Mouse (Mus musculus) R1 (cell line): ENCODE data around the gene Agt.

ENCODE experiments used
- DNase-seq: peaks from one replicate; pipeline ENCODE4 v3.0.0-alpha.2; 2018; ENCODE audit warnings: low read depth, low spot score

The Agt gene

DNA sequence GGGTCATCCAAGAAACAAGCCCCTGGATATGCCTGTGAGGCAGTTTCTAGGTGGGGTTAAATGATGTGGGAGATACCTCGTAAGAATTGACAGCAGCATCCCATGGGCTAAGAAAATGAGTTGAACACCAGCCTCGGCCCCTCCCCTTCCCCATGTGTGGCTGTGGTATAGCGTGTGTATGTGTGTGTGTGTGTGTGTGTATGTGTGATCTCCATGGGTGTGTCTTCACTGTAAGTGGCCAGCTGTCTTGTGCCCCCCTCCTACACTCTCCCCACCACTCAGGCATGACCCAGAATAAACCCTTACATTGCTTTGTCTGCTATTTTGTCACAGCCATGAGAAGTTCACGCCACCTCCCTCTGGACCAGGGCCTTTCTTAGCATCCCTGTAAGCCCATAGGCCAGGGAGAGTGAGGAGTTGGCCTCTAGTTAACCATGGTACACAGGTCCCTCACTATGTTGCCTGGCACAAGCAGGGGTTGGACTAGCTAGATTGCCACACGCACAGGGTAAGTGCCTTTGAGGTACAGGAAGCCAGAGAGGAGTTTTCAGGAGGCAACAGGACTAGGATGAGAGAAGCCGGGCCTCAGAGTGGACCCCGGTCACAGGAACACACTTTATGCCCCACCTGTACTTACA is 14.3 kb downstream of the Agt start:
- DNase-seq, result no peak

DNA sequence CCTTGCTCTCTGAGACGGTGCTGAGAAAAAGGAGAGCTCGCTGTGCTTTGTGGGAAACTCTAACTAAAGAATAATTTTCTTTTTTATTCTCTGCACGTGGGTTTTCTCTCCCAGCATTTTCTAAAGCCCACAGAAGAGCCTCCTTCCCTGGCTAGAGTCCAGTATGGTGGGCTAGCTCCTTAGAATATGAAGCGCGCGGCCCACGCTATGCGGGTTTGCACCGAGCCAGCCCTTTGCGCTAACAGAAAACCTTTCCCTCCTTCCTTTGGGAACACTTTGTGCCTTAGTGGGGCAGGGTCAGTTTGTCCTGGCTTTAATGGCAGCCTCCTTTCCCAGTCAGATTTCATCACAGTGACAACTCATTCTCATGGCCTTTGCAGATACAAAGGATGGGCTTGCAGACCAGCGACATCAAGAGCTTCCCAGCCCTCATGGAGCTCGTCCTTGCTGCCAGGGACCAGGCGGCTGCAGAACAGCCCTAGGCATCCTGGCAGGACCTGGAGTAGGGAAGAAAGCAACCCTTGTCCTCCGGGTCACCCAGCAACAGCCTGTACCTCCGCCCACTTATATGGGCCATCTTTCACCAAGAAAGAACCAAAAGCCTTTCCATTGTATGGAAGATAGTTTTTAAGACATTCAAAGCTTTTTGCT is 18.4 kb downstream of the Agt start:
- DNase-seq, result no peak

GRCm38 (mm10) chr8:124548187-124548586 is 21.3 kb downstream of the Agt start:
- DNase-seq, result peak; percentile 77

- DNase-seq, result no peak
Observed at GRCm38 (mm10) chr8:124547269-124547668, 22.2 kb downstream of the Agt start.

DNA sequence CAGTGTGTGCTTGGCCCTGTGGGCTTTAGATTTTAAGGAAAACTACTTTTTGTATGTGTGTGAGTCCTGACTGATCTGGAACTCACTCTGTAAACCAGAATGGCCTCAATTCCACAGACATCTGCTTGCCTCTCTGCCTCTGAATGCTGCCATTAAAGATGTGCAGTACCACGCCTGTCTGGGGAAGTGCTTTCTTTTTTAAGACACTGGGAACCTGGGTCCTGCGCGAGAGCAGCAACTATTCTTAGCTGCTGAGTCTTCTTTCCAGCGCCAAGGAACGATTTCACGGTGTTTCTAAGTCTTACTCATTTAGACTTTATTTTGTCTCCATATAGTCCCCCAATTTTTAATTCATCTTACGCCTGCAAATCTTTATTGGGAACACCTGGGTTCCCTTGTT is 22.7 kb downstream of the Agt start:
- DNase-seq, result no peak

GRCm38 (mm10) chr8:124546371-124546770 is 23.1 kb downstream of the Agt start:
- no peak for DNase-seq

- DNase-seq, result no peak
Observed at GRCm38 (mm10) chr8:124543272-124543671, 26.2 kb downstream of the Agt start.

- no peak for DNase-seq
Observed at GRCm38 (mm10) chr8:124542001-124542400, 27.5 kb downstream of the Agt start.

- no peak for DNase-seq
Observed at GRCm38 (mm10) chr8:124540906-124541305, 28.6 kb downstream of the Agt start.

- peak; percentile 64 for DNase-seq
Observed at GRCm38 (mm10) chr8:124535451-124535850, 34.1 kb downstream of the Agt start.

DNA sequence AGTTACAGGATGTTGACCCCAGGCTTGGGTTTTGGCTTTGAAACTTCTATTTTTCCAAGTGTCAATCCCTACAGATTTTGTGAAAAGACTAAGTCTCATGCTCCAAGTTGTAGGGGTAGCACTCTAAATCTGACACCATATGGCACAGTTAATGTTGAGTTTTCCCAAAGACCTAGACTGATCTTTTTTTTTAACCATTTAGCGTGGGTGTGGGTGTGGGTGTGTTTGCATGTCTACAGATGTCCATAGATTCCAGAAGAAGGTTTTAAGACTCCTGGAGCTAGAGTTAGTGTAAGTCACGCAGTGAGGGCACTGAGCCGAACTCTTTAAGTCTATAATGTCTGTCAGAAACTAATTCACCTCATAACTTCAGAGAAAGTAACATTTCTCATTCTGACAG is 36.9 kb downstream of the Agt start:
- no peak for DNase-seq

- no peak for DNase-seq
Observed at GRCm38 (mm10) chr8:124530996-124531395, 38.5 kb downstream of the Agt start.

- no peak for DNase-seq
Observed at GRCm38 (mm10) chr8:124530556-124530955, 39.0 kb downstream of the Agt start.

DNA sequence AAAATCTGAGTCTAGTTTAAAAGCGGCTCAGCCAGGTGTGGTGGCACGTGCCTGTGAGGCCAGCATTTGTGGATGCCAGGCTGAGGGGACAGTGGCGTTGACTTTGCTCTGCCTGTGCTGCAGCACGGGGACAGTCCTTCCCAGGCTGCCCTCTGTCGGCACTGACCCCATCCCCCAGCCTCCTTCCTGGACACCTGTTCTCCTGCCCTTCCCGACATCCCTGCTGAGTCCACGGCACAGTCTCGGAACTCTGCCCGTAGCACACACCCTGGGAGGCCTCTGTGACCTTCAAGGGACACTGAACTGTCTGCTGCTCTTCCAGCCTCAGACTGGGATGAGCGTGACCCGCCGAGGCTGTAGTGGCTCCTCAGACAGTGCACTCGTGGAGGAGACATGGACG is 39.4 kb downstream of the Agt start:
- DNase-seq, result no peak

GRCm38 (mm10) chr8:124526261-124526660 is 43.2 kb downstream of the Agt start:
- no peak for DNase-seq

DNA sequence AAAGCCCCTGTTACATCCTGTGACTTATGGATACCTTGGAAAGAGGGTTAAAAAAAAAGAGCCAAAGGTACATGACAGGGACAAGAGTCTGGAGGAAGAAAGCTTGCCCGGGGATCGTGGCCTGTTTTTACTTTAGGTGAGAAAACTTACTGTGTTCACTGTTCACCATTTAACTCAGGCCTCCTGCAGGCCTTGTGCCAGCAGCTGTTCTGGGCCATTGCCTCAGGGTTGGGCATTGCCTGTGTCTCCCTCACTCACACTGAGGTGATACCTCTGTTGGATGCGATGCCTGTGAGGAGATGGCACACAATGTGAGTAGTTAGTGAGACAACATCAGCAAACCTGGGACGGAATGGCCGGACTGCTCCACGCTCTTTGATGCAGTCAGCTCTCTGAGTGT is 47.6 kb downstream of the Agt start:
- DNase-seq, result no peak

GRCm38 (mm10) chr8:124520249-124521080 is 49.0 kb downstream of the Agt start, which contains the start of gene Cog2:
Gene Cog2, plus strand, starts transcription at chr8:124520767.
- peak; percentile 96 for DNase-seq

DNA sequence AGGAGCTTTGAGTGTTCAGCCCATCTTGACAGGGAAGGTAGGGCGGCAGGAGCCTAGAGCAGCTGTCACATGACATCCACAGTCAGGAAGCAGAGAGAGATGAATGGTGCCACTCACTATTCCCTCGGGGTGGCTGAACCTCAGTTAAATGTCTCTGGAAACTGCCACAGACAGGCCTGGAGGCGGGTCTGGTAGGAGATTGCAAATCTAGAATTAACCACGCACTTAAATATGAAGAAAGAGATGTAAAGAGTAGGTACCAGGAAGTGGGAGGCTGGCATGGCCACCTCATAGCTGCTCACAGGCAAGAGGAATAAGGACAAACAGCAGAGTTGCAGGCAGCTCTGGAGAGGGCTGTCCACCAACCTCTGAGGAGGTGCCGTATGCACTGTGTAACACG is 52.4 kb downstream of the Agt start:
- DNase-seq, result no peak

- no peak for DNase-seq
Observed at GRCm38 (mm10) chr8:124516525-124516924, 53.0 kb downstream of the Agt start.

DNA sequence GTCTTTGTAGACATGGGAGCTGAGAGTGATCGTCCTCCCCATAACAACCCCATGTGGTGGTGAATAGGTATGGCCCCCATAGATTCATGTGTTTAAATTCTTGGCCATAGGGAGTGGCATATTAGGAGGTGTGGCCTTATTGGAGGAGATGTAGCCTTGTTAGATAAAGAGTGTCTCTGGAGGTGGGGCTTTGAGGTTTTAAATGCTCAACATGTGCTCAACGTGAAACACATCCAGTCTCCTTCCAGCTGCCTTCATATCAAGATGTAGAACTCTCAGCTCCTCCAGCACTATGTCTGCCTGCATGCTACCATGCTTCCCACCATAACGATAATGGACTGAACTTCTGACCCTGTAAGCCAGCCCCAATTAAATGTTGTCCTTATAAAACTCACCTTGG is 53.5 kb downstream of the Agt start:
- no peak for DNase-seq

GRCm38 (mm10) chr8:124509156-124509555 is 60.4 kb downstream of the Agt start:
- DNase-seq, result no peak

- DNase-seq, result no peak
Observed at GRCm38 (mm10) chr8:124508321-124508695, 61.2 kb downstream of the Agt start.
